Mouse (Mus musculus): ENCODE measurements around the gene Gcnt3. TPM values are rescaled to one million over a fixed set of nuclear protein-coding genes. Genes with fewer than 3 reads are reported as not detected.
A peak's percentile ranks its signal among the peaks of the same experiment; 100 is the strongest.

The Gcnt3 gene
- total RNA-seq (2021): not detected

- no peak for DNase-seq
Measured at GRCm38 (mm10) chr9:70037988-70038387, at the start of gene Gcnt3. Gene Gcnt3 (minus strand): TSS chr9:70038088.

GRCm38 (mm10) chr9:70087379-70087778 is 49.5 kb upstream of the Gcnt3 start:
- DNase-seq: no peak

GRCm38 (mm10) chr9:70086091-70086490 is 48.2 kb upstream of the Gcnt3 start:
- DNase-seq: no peak

- DNase-seq: peak; percentile 50 to 55
Measured at GRCm38 (mm10) chr9:70084107-70084506, 46.2 kb upstream of the Gcnt3 start.

GRCm38 (mm10) chr9:70082357-70083204 is 44.7 kb upstream of the Gcnt3 start:
- no peak for DNase-seq

- no peak for DNase-seq
Measured at GRCm38 (mm10) chr9:70081767-70082166, 43.9 kb upstream of the Gcnt3 start.

- no peak for DNase-seq
Measured at GRCm38 (mm10) chr9:70080976-70081375, 43.1 kb upstream of the Gcnt3 start.

- DNase-seq: no peak
Measured at GRCm38 (mm10) chr9:70080027-70080800, 42.3 kb upstream of the Gcnt3 start.

GRCm38 (mm10) chr9:70078034-70078433 is 40.1 kb upstream of the Gcnt3 start:
- DNase-seq: no peak

GRCm38 (mm10) chr9:70077170-70077569 is 39.3 kb upstream of the Gcnt3 start:
- DNase-seq: no peak

GRCm38 (mm10) chr9:70072387-70072786 is 34.5 kb upstream of the Gcnt3 start:
- no peak for DNase-seq

- no peak for DNase-seq
Measured at GRCm38 (mm10) chr9:70069961-70070435, 32.1 kb upstream of the Gcnt3 start.

GRCm38 (mm10) chr9:70067497-70067896 is 29.6 kb upstream of the Gcnt3 start:
- no peak for DNase-seq

GRCm38 (mm10) chr9:70062012-70062411 is 24.1 kb upstream of the Gcnt3 start:
- no peak for DNase-seq

- no peak for DNase-seq
Measured at GRCm38 (mm10) chr9:70053411-70053810, 15.5 kb upstream of the Gcnt3 start.

GRCm38 (mm10) chr9:70052730-70053129 is 14.8 kb upstream of the Gcnt3 start:
- no peak for DNase-seq

- DNase-seq: no peak
Measured at GRCm38 (mm10) chr9:70049839-70050238, 12.0 kb upstream of the Gcnt3 start.

- DNase-seq: no peak
Measured at GRCm38 (mm10) chr9:70049416-70049783, 11.5 kb upstream of the Gcnt3 start.

- DNase-seq: no peak
Measured at GRCm38 (mm10) chr9:70048751-70049415, 11.0 kb upstream of the Gcnt3 start.

GRCm38 (mm10) chr9:70048280-70048679 is 10.4 kb upstream of the Gcnt3 start:
- DNase-seq: no peak

- DNase-seq: no peak
Measured at GRCm38 (mm10) chr9:70047839-70048238, 10.0 kb upstream of the Gcnt3 start.

- no peak for DNase-seq
Measured at GRCm38 (mm10) chr9:70046255-70046654, 8.4 kb upstream of the Gcnt3 start.

- DNase-seq: no peak
Measured at GRCm38 (mm10) chr9:70044865-70045264, 7.0 kb upstream of the Gcnt3 start.

All from layer of hippocampus, postnatal 36 days (tissue).